Mouse (Mus musculus): ENCODE data around the gene Aknad1. TPM values are rescaled to one million over a fixed set of nuclear protein-coding genes. Genes with fewer than 3 reads are reported as not detected.

Aknad1 gene
- total RNA-seq, 4 experiments from 2014 or later = 0.16 TPM; not detected in 3

- DNase-seq (ENCODE audit: low spot score) = no peak
Measured at GRCm38 (mm10) chr3:108751061-108751460, 11.6 kb downstream of the Aknad1 start.

DNA sequence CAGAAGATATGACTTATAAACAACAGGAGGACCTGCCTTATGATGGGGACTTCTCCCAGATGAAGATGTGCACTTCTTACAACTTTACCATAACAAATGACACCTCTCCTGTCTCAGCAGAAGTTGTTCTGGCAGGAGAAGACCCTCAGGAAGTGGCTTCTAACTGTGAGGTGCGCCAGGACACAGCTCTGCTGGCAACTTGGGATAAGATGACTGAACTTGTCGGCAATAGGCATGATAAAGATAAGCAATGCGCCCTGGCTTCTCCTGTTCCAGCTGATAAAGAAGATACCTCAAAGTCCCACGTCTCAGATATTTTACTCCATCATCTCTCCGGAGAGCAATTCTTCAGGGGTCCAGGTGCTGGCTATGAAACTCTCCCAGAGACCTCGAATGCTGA, 12.2 kb downstream of the Aknad1 start:
- no peak for DNase-seq (ENCODE audit: low spot score)

DNA sequence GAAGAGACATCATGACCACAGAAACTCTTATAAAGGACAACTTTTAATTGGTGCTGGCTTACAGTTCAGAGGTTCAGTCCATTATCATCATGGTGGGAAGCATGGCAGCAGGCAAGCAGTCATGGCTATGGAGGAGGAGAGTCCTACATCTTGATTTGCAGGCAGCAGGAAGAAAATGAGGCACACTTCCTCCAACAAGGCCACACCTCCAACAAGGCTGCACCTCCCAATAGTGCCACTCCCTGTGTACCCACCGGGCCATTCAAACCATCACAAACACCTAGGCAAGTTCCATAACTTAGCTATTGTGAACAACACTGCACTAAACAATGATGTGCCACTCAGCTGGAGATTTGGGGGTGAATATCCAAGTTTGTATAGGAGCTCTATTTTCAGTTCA, 15.1 kb downstream of the Aknad1 start:
- DNase-seq (ENCODE audit: low spot score) = no peak

GRCm38 (mm10) chr3:108755542-108755941, 16.1 kb downstream of the Aknad1 start:
- DNase-seq (ENCODE audit: low spot score) = no peak

DNA sequence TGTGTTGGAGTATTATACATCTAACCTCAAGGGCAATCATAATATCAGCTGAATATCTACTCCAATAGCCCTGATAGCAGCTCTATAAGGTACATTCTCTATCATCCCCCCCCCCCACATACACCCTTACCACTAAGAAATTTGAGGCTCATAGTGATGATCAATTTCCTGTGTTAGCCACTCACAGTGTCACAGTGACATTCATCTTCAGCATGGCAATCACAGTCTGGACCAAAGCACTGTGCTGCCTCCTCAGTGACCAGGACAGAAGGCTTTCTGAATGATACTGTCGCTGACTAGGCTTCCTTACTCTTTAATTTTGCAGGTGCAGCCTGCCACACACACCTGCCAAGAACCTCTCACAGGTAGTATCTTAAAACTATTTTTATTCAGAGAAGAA, 16.7 kb downstream of the Aknad1 start:
- no peak for DNase-seq (ENCODE audit: low spot score)

DNA sequence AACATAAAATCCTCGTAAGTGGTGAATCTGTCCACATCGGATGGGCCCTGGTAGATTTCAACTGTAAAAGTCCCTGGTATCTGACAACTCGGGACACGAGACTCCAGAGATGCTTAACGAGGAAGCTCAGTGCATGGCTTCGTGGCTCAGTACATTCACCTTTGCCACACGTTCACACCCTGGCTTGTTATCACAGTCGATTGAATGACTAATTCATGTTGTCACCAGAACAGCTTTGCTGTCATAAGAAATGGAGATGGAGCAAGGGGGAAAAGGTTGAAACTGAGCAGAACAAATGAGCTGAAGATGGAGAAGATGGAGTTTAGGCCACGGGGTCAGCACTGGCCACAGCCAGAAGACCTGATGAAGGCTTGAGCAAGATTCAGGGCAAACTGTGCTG, 18.1 kb downstream of the Aknad1 start:
- no peak for DNase-seq (ENCODE audit: low spot score)

- peak; percentile 48 for DNase-seq (ENCODE audit: low spot score)
Measured at GRCm38 (mm10) chr3:108759566-108760420, 20.3 kb downstream of the Aknad1 start.

- peak; percentile 52 for DNase-seq (ENCODE audit: low spot score)
Measured at GRCm38 (mm10) chr3:108762597-108763111, 23.2 kb downstream of the Aknad1 start.

GRCm38 (mm10) chr3:108763691-108764090, 24.2 kb downstream of the Aknad1 start:
- no peak for DNase-seq (ENCODE audit: low spot score)

DNA sequence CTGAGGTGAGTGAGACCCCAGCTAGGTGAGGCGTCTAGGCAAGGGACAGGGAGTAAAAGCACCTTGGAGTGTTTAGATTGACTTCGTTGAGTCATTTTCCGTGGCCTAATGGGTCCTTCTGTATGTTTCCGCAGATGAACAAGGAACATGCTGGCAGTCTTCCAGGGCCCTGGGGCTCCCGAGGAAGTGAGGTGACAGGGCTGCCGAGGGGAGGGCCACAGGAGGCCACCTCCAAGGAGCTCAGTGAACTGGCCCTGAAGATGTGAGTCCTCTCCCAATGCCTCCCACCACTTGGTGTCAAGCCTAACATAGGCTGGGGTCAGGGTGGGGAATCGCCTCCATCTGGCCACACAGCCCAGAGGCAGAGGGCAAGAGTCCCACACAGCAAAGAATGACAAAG, 25.5 kb downstream of the Aknad1 start:
- no peak for DNase-seq (ENCODE audit: low spot score)

GRCm38 (mm10) chr3:108765476-108765875, 26.0 kb downstream of the Aknad1 start:
- DNase-seq (ENCODE audit: low spot score) = no peak

GRCm38 (mm10) chr3:108766943-108767342, 27.5 kb downstream of the Aknad1 start:
- no peak for DNase-seq (ENCODE audit: low spot score)

DNA sequence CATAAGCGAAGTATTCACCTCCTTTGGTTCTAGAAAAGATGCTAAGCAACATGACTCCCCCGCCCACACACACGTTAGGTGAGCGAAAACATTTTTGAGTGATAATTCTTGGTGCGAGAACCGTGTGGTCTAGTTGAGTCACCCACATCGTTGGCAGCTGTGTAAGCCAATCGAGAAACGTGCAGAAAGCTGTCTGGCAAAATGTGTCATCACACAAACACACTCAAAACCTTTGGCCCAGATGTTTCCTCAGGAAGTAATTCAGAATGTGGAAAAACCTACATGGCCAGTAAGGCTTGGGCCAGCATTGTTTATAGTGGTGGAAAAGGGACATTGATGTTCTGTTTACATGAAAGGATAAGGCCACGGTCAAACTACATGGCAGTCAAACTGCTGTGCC, 28.0 kb downstream of the Aknad1 start:
- DNase-seq (ENCODE audit: low spot score) = no peak

GRCm38 (mm10) chr3:108769547-108769946, 30.1 kb downstream of the Aknad1 start:
- no peak for DNase-seq (ENCODE audit: low spot score)

GRCm38 (mm10) chr3:108770725-108771368, 31.4 kb downstream of the Aknad1 start:
- DNase-seq (ENCODE audit: low spot score) = peak; percentile 77

DNA sequence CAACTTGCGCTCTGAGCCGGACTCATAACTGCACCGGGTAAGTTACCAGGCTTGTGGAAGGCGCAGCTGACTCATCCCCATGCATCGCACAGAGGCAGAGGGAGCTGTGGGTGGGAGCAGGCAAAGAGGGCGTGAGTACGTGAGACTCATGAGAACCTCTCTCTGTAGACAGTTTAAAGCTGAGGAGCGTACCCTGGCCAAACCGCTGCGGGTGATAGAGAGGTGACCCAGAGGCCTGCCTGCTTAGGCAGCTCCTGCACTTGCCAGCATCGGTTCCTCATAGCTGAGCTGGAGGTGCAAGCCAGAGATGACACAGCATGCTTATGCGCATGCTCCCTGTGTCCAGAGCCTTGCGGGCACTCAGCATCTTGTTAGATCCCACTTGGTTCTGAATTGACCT, 32.8 kb downstream of the Aknad1 start:
- no peak for DNase-seq (ENCODE audit: low spot score)

GRCm38 (mm10) chr3:108772811-108773210, 33.4 kb downstream of the Aknad1 start:
- DNase-seq (ENCODE audit: low spot score) = no peak

DNA sequence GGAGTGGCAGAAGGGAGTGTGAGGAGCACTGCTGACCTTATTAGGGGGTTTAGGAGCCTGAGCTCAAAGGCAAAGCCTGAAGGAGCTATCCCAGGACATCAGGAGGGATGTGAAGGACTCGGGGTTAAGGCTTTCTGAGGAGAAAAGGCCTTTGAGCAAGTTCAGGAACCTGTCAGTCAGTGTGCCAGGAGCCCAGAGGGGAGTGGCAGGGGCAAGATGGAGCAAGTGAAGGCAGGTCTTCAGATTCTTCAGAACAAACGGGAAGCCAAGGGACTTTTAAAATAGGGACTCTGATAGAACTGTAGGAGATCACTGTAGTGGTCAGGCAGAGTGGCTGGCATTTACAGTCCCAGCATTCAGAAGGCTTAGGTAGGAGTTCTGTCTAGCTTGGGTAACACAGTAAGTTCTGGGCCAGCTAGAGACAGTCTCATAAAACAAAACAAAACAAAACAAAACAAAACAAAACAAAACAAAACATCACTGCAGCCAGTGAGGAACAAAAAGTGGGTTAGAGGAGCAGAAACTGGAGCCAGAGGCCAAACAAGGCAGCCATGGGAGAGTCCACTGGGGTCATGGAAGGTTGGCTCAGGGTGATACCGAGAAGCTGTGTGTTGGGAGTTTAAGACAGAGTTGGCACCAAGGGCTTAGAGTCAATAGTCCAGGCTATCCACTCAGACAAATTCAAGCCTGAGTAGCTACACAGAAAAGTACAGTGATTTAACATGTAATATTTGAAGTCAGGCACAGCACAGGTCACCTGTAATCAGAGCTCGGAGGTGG, 39.5 kb downstream of the Aknad1 start:
- DNase-seq (ENCODE audit: low spot score) = no peak

DNA sequence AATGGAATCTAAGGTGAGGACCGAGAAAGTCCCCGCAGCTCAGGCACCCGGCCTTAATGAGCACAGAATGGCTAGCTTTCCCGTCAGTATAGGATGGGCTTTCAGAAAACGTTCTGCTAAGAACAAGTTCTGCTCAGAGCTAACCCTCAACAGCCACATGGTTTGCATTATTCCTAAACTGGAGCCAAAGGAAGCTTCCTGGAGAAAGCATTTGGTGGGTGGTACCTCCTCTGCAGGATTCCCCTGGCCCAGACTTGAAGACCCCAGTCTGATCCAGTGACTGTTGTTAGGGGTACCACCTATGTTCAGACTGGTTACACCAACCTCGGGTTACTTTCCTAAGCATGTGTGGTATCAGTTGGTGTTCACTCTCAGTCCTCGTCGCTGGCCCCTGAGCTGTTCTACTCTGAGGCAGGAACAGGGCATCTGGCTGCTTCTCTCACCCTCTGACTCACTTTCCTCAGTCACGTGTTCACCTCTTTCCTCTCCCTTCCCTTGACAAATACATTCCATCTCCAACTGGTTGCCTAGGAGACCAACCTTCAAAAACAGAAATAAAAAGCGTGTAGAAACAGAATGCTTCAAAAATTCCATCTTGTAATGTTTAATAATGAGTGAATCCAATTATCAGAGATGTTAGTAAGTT, 41.9 kb downstream of the Aknad1 start:
- peak; percentile 56 for DNase-seq (ENCODE audit: low spot score)

- no peak for DNase-seq (ENCODE audit: low spot score)
Measured at GRCm38 (mm10) chr3:108781884-108782270, 42.4 kb downstream of the Aknad1 start.

DNA sequence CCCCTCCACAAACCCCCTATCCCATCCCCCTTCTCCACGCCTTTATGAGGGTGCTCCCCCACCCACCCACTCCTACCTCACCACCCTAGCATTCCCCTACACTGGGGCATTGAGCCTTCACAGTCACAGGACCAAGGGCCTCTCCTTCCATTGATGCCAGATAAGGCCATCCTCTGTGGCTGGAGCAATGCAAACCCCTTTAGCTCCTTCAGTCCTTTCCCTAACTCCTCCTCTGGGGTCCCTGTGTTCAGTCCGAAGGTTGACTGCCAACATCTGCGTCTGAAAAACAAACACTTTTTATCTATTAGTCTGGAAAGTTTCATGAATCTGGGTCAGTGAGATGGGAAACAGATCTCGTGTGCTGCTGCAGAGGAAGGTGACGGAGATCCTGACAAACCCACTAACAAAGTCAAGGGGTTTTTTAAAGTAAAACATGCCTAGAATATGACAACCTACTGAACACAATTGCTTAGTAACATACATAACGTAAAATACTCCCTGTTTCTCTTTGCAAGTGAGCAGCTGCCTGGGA, 43.0 kb downstream of the Aknad1 start:
- no peak for DNase-seq (ENCODE audit: low spot score)
